ENCODE assay signal across 10 mouse cellular contexts in the genomic region with DNA sequence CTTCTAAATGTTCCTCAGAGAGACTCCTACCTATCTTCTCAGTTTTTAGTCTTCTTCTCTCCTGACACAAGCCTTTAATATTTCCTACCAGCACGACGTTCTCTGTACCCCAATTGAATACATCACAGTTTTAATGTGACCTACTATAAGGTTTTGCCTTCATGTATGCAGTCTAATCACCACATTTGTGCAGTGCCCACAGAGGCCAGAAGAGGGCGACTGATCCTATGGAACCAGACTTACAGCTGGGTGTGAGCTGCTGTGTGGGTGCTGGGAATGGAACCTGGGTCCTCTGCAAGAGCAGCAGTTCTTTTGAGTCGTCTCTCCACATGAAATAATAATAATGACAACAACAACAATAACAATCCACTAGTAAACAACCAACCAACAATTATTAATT. TPM values are rescaled to one million over a fixed set of nuclear protein-coding genes. Genes with fewer than 3 reads are reported as not detected.
DNase-seq lines count a peak whose midpoint lies in the region; ATAC-seq lines count a peak whose summit lies in the region.
"Had no signal": no experiment of that assay in that cellular context is flagged by ENCODE, and none has a peak within 500 bp of the region (broad histone marks: within the 10 kb centered on the region; RNA-seq: fewer than 3 reads in every experiment).

No protein-coding gene starts in this region.

- no peak overlapping the region for H3K4me2 ChIP-seq in hindbrain, embryonic 14.5 days (replicated peaks)
- no peak overlapping the region for H3K4me2 ChIP-seq in hindbrain, embryonic 13.5 days
- H3K4me2 ChIP-seq: limb, embryonic 15.5 days had no signal

- peak; percentile 44 for DNase-seq in hindbrain, embryonic 14.5 days (ENCODE audit: low spot score)
- DNase-seq in 416B (ENCODE audit: low read depth) (peak; percentile 56), R1 (ENCODE audit: low read depth, low spot score) (peak; percentile 86)
- no peak for DNase-seq in gastrocnemius, postnatal 36 days
- no peak for DNase-seq in Muller cell, postnatal 12 days (ENCODE audit: inconsistent ontology term)
- DNase-seq in heart, adult 8-10 months (ENCODE audit: low spot score): no peak

- no peak overlapping the region for H3K4me3 ChIP-seq in hindbrain, embryonic 14.5 days (replicated peaks; ENCODE audit: low read length)
- no peak overlapping the region for H3K4me3 ChIP-seq in hindbrain, embryonic 13.5 days
- H3K4me3 ChIP-seq: limb, embryonic 15.5 days had no signal

- ATAC-seq in hindbrain, embryonic 14.5 days (ENCODE audit: low FRiP score): no peak
- no peak for ATAC-seq in hindbrain, embryonic 13.5 days (ENCODE audit: low FRiP score)
- ATAC-seq in megakaryocyte-erythroid progenitor cell, adult 5-6 weeks (replicated peaks; ENCODE audit: low FRiP score, low TSS enrichment, poor library complexity, severe bottlenecking): 0 out of 2 replicates have a peak, but pooled peaks have one; percentile 52

- WGBS in hindbrain, embryonic 14.5 days: 62% methylated on average over 4 of the region's 4 CpGs
- 59% methylated on average over 4 of the region's 4 CpGs for WGBS in hindbrain, embryonic 13.5 days

- H3K36me3 ChIP-seq in hindbrain, embryonic 14.5 days (replicated peaks; ENCODE audit: control insufficient read depth, insufficient read depth): no peaks in the 10 kb centered on the region
- H3K36me3 ChIP-seq in hindbrain, embryonic 13.5 days: no peaks in the 10 kb centered on the region
- H3K36me3 ChIP-seq: limb, embryonic 15.5 days had no signal

- intact Hi-C loops in gastrocnemius, postnatal 36 days (cut with DNase I): no loop called here

- H3K27ac ChIP-seq in hindbrain, embryonic 14.5 days: no peak overlapping the region
- H3K27ac ChIP-seq in hindbrain, embryonic 13.5 days: no peak overlapping the region
- H3K27ac ChIP-seq: limb, embryonic 15.5 days had no signal

- no peaks in the 10 kb centered on the region for H3K9me3 ChIP-seq in hindbrain, embryonic 14.5 days (ENCODE audit: control insufficient read depth, low read length)
- no peaks in the 10 kb centered on the region for H3K9me3 ChIP-seq in hindbrain, embryonic 13.5 days
- H3K9me3 ChIP-seq: limb, embryonic 15.5 days had no signal

- H3K9ac ChIP-seq in hindbrain, embryonic 14.5 days: no peak overlapping the region
- H3K9ac ChIP-seq in hindbrain, embryonic 13.5 days: no peak overlapping the region
- H3K9ac ChIP-seq: limb, embryonic 15.5 days had no signal

- no peaks in the 10 kb centered on the region for H3K27me3 ChIP-seq in hindbrain, embryonic 14.5 days (ENCODE audit: control insufficient read depth, insufficient read depth, low read length)
- H3K27me3 ChIP-seq in hindbrain, embryonic 13.5 days: no peaks in the 10 kb centered on the region
- H3K27me3 ChIP-seq: limb, embryonic 15.5 days had no signal

- H3K4me1 ChIP-seq in hindbrain, embryonic 14.5 days (replicated peaks; ENCODE audit: control insufficient read depth, insufficient read depth, low read length): no peaks in the 10 kb centered on the region
- H3K4me1 ChIP-seq in hindbrain, embryonic 13.5 days (replicated peaks): no peaks in the 10 kb centered on the region
- H3K4me1 ChIP-seq: limb, embryonic 15.5 days had no signal

RNA-seq across cellular contexts. Expression of gene Gm3415, which starts 11.1 kb away (rescaled TPM):
- polyA plus RNA-seq in hindbrain, embryonic 14.5 days (2014; fragmentation: Nextera tagmentation; extraction: Ambion mirVana): not detected in 2 replicates
- not detected in 2 replicates for polyA plus RNA-seq in hindbrain, embryonic 13.5 days (2015; fragmentation: Nextera tagmentation; extraction: Ambion mirVana)
- total RNA-seq in megakaryocyte-erythroid progenitor cell, adult 5-6 weeks (2014; fragmentation: Nextera tagmentation): not detected in 2 replicates
- not detected in 2 replicates for total RNA-seq in megakaryocyte-erythroid progenitor cell, adult 5-6 weeks (2017)
- total RNA-seq in gastrocnemius, postnatal 36 days (2021): not detected
- total RNA-seq in heart, adult 8-10 months (2022): not detected
- polyA plus RNA-seq: gonadal fat pad, adult 2 months; limb, embryonic 15.5 days had no signal

RNA-seq across cellular contexts. Expression of gene Gpr12, which starts 18.0 kb away (rescaled TPM):
- polyA plus RNA-seq in hindbrain, embryonic 14.5 days (2014; fragmentation: Nextera tagmentation; extraction: Ambion mirVana): 17.5 and 27.3 TPM in 2 replicates
- polyA plus RNA-seq in hindbrain, embryonic 13.5 days (2015; fragmentation: Nextera tagmentation; extraction: Ambion mirVana): 8.8 and 9.6 TPM in 2 replicates
- total RNA-seq in megakaryocyte-erythroid progenitor cell, adult 5-6 weeks (2014; fragmentation: Nextera tagmentation): not detected in 2 replicates
- not detected in 2 replicates for total RNA-seq in megakaryocyte-erythroid progenitor cell, adult 5-6 weeks (2017)
- not detected for total RNA-seq in gastrocnemius, postnatal 36 days (2021)
- total RNA-seq in heart, adult 8-10 months (2022): not detected
- polyA plus RNA-seq: gonadal fat pad, adult 2 months had no signal

RNA-seq across cellular contexts. Expression of gene Gm3409, which starts 29.6 kb away (rescaled TPM):
- polyA plus RNA-seq in hindbrain, embryonic 14.5 days (2014; fragmentation: Nextera tagmentation; extraction: Ambion mirVana): not detected in 2 replicates
- not detected in 2 replicates for polyA plus RNA-seq in hindbrain, embryonic 13.5 days (2015; fragmentation: Nextera tagmentation; extraction: Ambion mirVana)
- not detected in 2 replicates for total RNA-seq in megakaryocyte-erythroid progenitor cell, adult 5-6 weeks (2014; fragmentation: Nextera tagmentation)
- total RNA-seq in megakaryocyte-erythroid progenitor cell, adult 5-6 weeks (2017): not detected in 2 replicates
- not detected for total RNA-seq in gastrocnemius, postnatal 36 days (2021)
- not detected for total RNA-seq in heart, adult 8-10 months (2022)
- polyA plus RNA-seq: gonadal fat pad, adult 2 months; limb, embryonic 15.5 days had no signal

RNA-seq across cellular contexts. Expression of gene Gm3404, which starts 41.5 kb away (rescaled TPM):
- not detected in 2 replicates for polyA plus RNA-seq in hindbrain, embryonic 14.5 days (2014; fragmentation: Nextera tagmentation; extraction: Ambion mirVana)
- not detected in 2 replicates for polyA plus RNA-seq in hindbrain, embryonic 13.5 days (2015; fragmentation: Nextera tagmentation; extraction: Ambion mirVana)
- total RNA-seq in megakaryocyte-erythroid progenitor cell, adult 5-6 weeks (2014; fragmentation: Nextera tagmentation): not detected in 2 replicates
- not detected in 2 replicates for total RNA-seq in megakaryocyte-erythroid progenitor cell, adult 5-6 weeks (2017)
- total RNA-seq in gastrocnemius, postnatal 36 days (2021): not detected
- not detected for total RNA-seq in heart, adult 8-10 months (2022)
- polyA plus RNA-seq: gonadal fat pad, adult 2 months; limb, embryonic 15.5 days had no signal

RNA-seq across cellular contexts. Expression of gene Gm3402, which starts 53.1 kb away (rescaled TPM):
- not detected in 2 replicates for polyA plus RNA-seq in hindbrain, embryonic 14.5 days (2014; fragmentation: Nextera tagmentation; extraction: Ambion mirVana)
- not detected in 2 replicates for polyA plus RNA-seq in hindbrain, embryonic 13.5 days (2015; fragmentation: Nextera tagmentation; extraction: Ambion mirVana)
- not detected in 2 replicates for total RNA-seq in megakaryocyte-erythroid progenitor cell, adult 5-6 weeks (2014; fragmentation: Nextera tagmentation)
- not detected in 2 replicates for total RNA-seq in megakaryocyte-erythroid progenitor cell, adult 5-6 weeks (2017)
- total RNA-seq in gastrocnemius, postnatal 36 days (2021): not detected
- total RNA-seq in heart, adult 8-10 months (2022): not detected
- polyA plus RNA-seq: gonadal fat pad, adult 2 months; limb, embryonic 15.5 days had no signal

Comparison
In these comparisons a context has a peak if more than half of its experiments do, and no peak if none do; other contexts are left out.
1. DNase-seq: peak in hindbrain, embryonic 14.5 days (single experiment), 416B (single experiment) and R1 (single experiment); none in gastrocnemius, postnatal 36 days (0 of 2), Muller cell, postnatal 12 days (single experiment) and heart, adult 8-10 months (single experiment).